Mouse (Mus musculus) macrophage (primary cell): ENCODE results near the gene Myh7. TPM values are rescaled to one million over a fixed set of nuclear protein-coding genes. Genes with fewer than 3 reads are reported as not detected.
"Not testable (repeated sequence)": the region's sequence is repeated elsewhere in the genome, so short reads cannot be mapped to it uniquely, and the experiment has no call there.

Experiments
- H3K27ac ChIP-seq: fragments of 350-480 bp; formaldehyde crosslinking; 2 replicates; pipeline ENCODE4 v1.9.0; 2021
- H3K36me3 ChIP-seq: fragments of 350-480 bp; formaldehyde crosslinking; 2 replicates; pipeline ENCODE4 v1.9.0; 2021; ENCODE audit errors: inconsistent target
- H3K4me3 ChIP-seq: fragments of 350-480 bp; formaldehyde crosslinking; 2 replicates; pipeline ENCODE4 v1.9.0; 2021; ENCODE audit errors: inconsistent target
- H3K79me2 ChIP-seq: fragments of 350-480 bp; formaldehyde crosslinking; 2 replicates; pipeline ENCODE4 v1.9.0; 2021; ENCODE audit errors: inconsistent target
- WGBS: methylation state at CpG from one replicate; pipeline ENCODE4 v1.1.7; 2026; ENCODE audit warnings: inconsistent platforms; ENCODE audit not compliant: missing documents; 5-methylcytosine and 5-hydroxymethylcytosine counted together
- polyA plus RNA-seq: library from polyadenylated mRNA; stranded (reverse); fragments of 250-400 nt; gene quantifications from 3 replicates; pipeline ENCODE4 v1.2.4, GENCODE M21; 2018; ENCODE audit warnings: inconsistent platforms

The Myh7 gene
- polyA plus RNA-seq, 1 experiment from 2014 or later: not detected

GRCm38 (mm10) chr14:54951587-54951986 lies 42.8 kb downstream of the Myh7 start:
- Histone ChIP-seq H3K4me3 (no peak overlapping the region), H3K36me3 (no peaks in the 10 kb centered on the region), H3K79me2 (no peaks in the 10 kb centered on the region), H3K27ac (no peak overlapping the region)
- 91% methylated on average over 6 of the region's 6 CpGs for WGBS

- Histone ChIP-seq H3K36me3 (no peaks in the 10 kb centered on the region), H3K79me2 (no peaks in the 10 kb centered on the region), H3K4me3 (no peak overlapping the region), H3K27ac (no peak overlapping the region)
- 80% methylated on average over 10 of the region's 12 CpGs for WGBS
Measured at GRCm38 (mm10) chr14:54950493-54950892, 43.9 kb downstream of the Myh7 start.

- Histone ChIP-seq H3K79me2 (no peaks in the 10 kb centered on the region), H3K36me3 (no peaks in the 10 kb centered on the region), H3K27ac (no peak overlapping the region), H3K4me3 (no peak overlapping the region)
- 84% methylated on average over 9 of the region's 9 CpGs for WGBS
Measured at GRCm38 (mm10) chr14:54948781-54949180, 45.6 kb downstream of the Myh7 start.

GRCm38 (mm10) chr14:54947008-54947407 lies 47.4 kb downstream of the Myh7 start:
- 92% methylated on average over 5 of the region's 11 CpGs for WGBS
- not testable (repeated sequence) for H3K27ac ChIP-seq, H3K36me3 ChIP-seq, H3K4me3 ChIP-seq, H3K79me2 ChIP-seq

GRCm38 (mm10) chr14:54945975-54946704 lies 48.3 kb downstream of the Myh7 start:
- Histone ChIP-seq H3K36me3 (no peaks in the 10 kb centered on the region), H3K4me3 (no peak overlapping the region), H3K79me2 (no peaks in the 10 kb centered on the region), H3K27ac (no peak overlapping the region)
- 88% methylated on average over 19 of the region's 19 CpGs for WGBS

- H3K79me2 ChIP-seq: no peaks in the 10 kb centered on the region
- no peak overlapping the region for H3K4me3 ChIP-seq
- H3K36me3 ChIP-seq: no peaks in the 10 kb centered on the region
- H3K27ac ChIP-seq: no peak overlapping the region
- 62% methylated on average over 2 of the region's 2 CpGs for WGBS
Measured at GRCm38 (mm10) chr14:54944939-54945338, 49.5 kb downstream of the Myh7 start.

- 94% methylated on average over 6 of the region's 7 CpGs for WGBS
- Histone ChIP-seq H3K36me3 (no peaks in the 10 kb centered on the region), H3K4me3 (no peak overlapping the region), H3K79me2 (no peaks in the 10 kb centered on the region), H3K27ac (no peak overlapping the region)
Measured at GRCm38 (mm10) chr14:54943971-54944370, 50.5 kb downstream of the Myh7 start.

- H3K4me3 ChIP-seq: no peak overlapping the region
- no peaks in the 10 kb centered on the region for H3K79me2 ChIP-seq
- H3K27ac ChIP-seq: no peak overlapping the region
- H3K36me3 ChIP-seq: no peaks in the 10 kb centered on the region
- 93% methylated on average over 8 of the region's 8 CpGs for WGBS
Measured at GRCm38 (mm10) chr14:54942479-54942878, 51.9 kb downstream of the Myh7 start.

GRCm38 (mm10) chr14:54941024-54941978 lies 53.1 kb downstream of the Myh7 start:
- Histone ChIP-seq H3K79me2 (no peaks in the 10 kb centered on the region), H3K27ac (no peak overlapping the region), H3K36me3 (no peaks in the 10 kb centered on the region), H3K4me3 (no peak overlapping the region)
- WGBS: 60% methylated on average over 13 of the region's 13 CpGs

- Histone ChIP-seq H3K79me2 (no peaks in the 10 kb centered on the region), H3K36me3 (no peaks in the 10 kb centered on the region), H3K4me3 (no peak overlapping the region), H3K27ac (no peak overlapping the region)
- WGBS: 66% methylated on average over 3 of the region's 3 CpGs
Measured at GRCm38 (mm10) chr14:54940176-54940530, 54.3 kb downstream of the Myh7 start.

GRCm38 (mm10) chr14:54939434-54940175 lies 54.8 kb downstream of the Myh7 start:
- no peaks in the 10 kb centered on the region for H3K79me2 ChIP-seq
- no peak overlapping the region for H3K27ac ChIP-seq
- no peak overlapping the region for H3K4me3 ChIP-seq
- WGBS: 51% methylated on average over 12 of the region's 12 CpGs
- H3K36me3 ChIP-seq: no peaks in the 10 kb centered on the region

- Histone ChIP-seq H3K4me3 (no peak overlapping the region), H3K27ac (no peak overlapping the region), H3K79me2 (no peaks in the 10 kb centered on the region), H3K36me3 (no peaks in the 10 kb centered on the region)
- WGBS: 82% methylated on average over 14 of the region's 15 CpGs
Measured at GRCm38 (mm10) chr14:54938431-54939219, 55.8 kb downstream of the Myh7 start.

- 90% methylated on average over 16 of the region's 16 CpGs for WGBS
- Histone ChIP-seq H3K36me3 (no peaks in the 10 kb centered on the region), H3K79me2 (no peaks in the 10 kb centered on the region), H3K27ac (no peak overlapping the region), H3K4me3 (no peak overlapping the region)
Measured at GRCm38 (mm10) chr14:54937361-54938182, 56.9 kb downstream of the Myh7 start.
